Mouse (Mus musculus): ENCODE results near the gene Olfr1032. TPM values are rescaled to one million over a fixed set of nuclear protein-coding genes. Genes with fewer than 3 reads are reported as not detected.
"Not testable (repeated sequence)": the region's sequence is repeated elsewhere in the genome, so short reads cannot be mapped to it uniquely, and the experiment has no call there.

Olfr1032 gene
- total RNA-seq (2022) = not detected

DNA sequence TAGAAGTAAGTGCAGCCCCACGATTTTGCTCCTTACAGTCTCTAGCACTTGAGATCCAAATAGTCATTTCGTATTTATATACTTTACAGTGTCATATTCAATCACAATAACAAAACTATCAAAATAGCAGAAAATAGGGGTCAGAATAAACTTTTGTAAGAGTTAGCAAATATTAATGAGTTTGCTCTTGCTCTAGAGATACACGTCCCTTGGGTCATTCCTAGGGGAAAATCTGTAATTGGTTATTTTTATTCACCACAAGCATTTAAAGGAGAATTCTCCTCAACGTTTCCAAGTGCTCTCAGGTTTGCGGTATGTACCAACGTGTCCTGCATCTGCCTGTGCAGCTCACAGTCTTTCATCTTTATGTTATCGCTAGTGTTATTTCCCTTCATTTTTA, at the start of gene Olfr1032:
Gene Olfr1032 (plus strand): TSS at position 301 of the 400 bp plus-strand sequence.
- DNase-seq (ENCODE audit: low spot score in 2 of 2) = no peak

- no peak for DNase-seq (ENCODE audit: low spot score in 2 of 2)
Observed at GRCm38 (mm10) chr2:85973595-85973994, 31.7 kb upstream of the Olfr1032 start, which contains the start of gene Olfr1029. Gene Olfr1029, plus strand, starts transcription at chr2:85973895.

DNA sequence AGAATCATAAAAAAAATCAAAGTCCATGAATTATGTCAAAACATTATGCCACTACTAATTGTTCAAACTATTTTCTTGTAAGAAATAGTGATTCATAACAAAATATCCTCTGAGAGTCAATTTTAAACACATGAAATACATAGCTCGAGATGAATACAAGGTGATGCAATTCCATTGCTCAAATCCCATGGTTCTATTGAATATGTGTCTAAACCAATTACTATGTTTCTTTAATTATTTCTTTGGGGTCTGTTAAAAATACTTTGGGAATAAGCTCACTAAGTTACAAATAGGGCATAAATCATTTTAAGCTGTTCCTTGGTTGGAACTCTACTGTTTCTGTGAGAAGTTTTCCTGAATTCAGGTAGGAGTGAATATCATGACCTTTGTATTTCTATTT, 26.4 kb upstream of the Olfr1032 start, which contains the start of gene Olfr1030:
Gene Olfr1030 (plus strand): TSS at position 301 of the 400 bp plus-strand sequence.
- DNase-seq (ENCODE audit: low spot score in 2 of 2) = no peak

DNA sequence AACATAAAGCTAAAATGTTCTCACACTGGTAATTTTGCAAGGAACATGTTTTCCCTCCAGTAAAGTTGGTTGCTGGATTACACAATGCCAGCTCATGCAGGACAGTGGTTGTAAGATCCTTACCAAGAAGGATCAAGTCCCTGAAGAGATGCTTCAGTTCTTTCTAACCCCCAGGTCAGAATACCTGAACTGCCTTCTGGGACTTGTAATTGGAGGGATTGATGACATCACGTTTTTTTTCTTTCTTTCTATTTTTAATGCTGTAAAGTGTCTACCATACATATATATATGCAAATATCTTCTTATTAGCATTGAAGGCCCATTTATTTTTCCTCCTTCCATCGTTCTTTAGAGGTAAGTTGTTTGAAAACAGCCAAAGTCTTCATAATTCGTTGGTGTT, 15.3 kb upstream of the Olfr1032 start, which contains the start of gene Olfr1031:
Gene Olfr1031 (plus strand): TSS at position 301 of the 400 bp plus-strand sequence.
- no peak for DNase-seq (ENCODE audit: low spot score in 2 of 2)

- not testable (repeated sequence) for DNase-seq (ENCODE audit: low spot score in 2 of 2)
Observed at GRCm38 (mm10) chr2:86020406-86020805, 15.1 kb downstream of the Olfr1032 start, which contains the start of gene Olfr1033. Gene Olfr1033, plus strand, starts transcription at chr2:86020633.

- not testable (repeated sequence) for DNase-seq (ENCODE audit: low spot score in 2 of 2)
Observed at GRCm38 (mm10) chr2:86021518-86021917, 16.2 kb downstream of the Olfr1032 start.

GRCm38 (mm10) chr2:86045561-86045960, 40.2 kb downstream of the Olfr1032 start, which contains the start of gene Olfr1034:
Gene Olfr1034, plus strand, starts transcription at chr2:86045861.
- DNase-seq (ENCODE audit: low spot score in 2 of 2) = no peak

- not testable (repeated sequence) for DNase-seq (ENCODE audit: low spot score in 2 of 2)
Observed at GRCm38 (mm10) chr2:86050777-86051176, 45.4 kb downstream of the Olfr1032 start.

Other genes starting within 250 kb of the Olfr1032 start
- not detected for gene Olfr1012, start 242.8 kb upstream of the Olfr1032 start, total RNA-seq (2022)
- not detected for gene Olfr1013, start 238.4 kb upstream of the Olfr1032 start, total RNA-seq (2022)
- gene Olfr1014, start 232.8 kb upstream of the Olfr1032 start, total RNA-seq (2022) = not detected
- not detected for gene Olfr1015, start 223.5 kb upstream of the Olfr1032 start, total RNA-seq (2022)
- gene Olfr1016, start 203.0 kb upstream of the Olfr1032 start, total RNA-seq (2022) = not detected
- not detected for gene Olfr1018, start 187.1 kb upstream of the Olfr1032 start, total RNA-seq (2022)
- not detected for gene Olfr1019, start 160.1 kb upstream of the Olfr1032 start, total RNA-seq (2022)
- gene Olfr1020, start 158.5 kb upstream of the Olfr1032 start, total RNA-seq (2022) = not detected
- not detected for gene Olfr1022, start 136.9 kb upstream of the Olfr1032 start, total RNA-seq (2022)
- not detected for gene Olfr1023, start 119.9 kb upstream of the Olfr1032 start, total RNA-seq (2022)
- not detected for gene Olfr1024, start 100.5 kb upstream of the Olfr1032 start, total RNA-seq (2022)
- gene Olfr1025-ps1, start 90.3 kb upstream of the Olfr1032 start, total RNA-seq (2022) = not detected
- gene Olfr1026, start 84.0 kb upstream of the Olfr1032 start, total RNA-seq (2022) = not detected
- gene Olfr1028, start 55.1 kb upstream of the Olfr1032 start, total RNA-seq (2022) = not detected
- gene Olfr1029, start 31.6 kb upstream of the Olfr1032 start, total RNA-seq (2022) = not detected
- not detected for gene Olfr1030, start 26.3 kb upstream of the Olfr1032 start, total RNA-seq (2022)
- gene Olfr1031, start 15.2 kb upstream of the Olfr1032 start, total RNA-seq (2022) = not detected
- not detected for gene Olfr1033, start 15.1 kb downstream of the Olfr1032 start, total RNA-seq (2022)
- not detected for gene Olfr1034, start 40.3 kb downstream of the Olfr1032 start, total RNA-seq (2022)
- gene Olfr1036, start 68.5 kb downstream of the Olfr1032 start, total RNA-seq (2022) = not detected
- gene Olfr1037, start 81.8 kb downstream of the Olfr1032 start, total RNA-seq (2022) = not detected
- under 1 TPM in 1 of 4 experiments, not detected in 3; 0.11 TPM for gene Olfr1039, start 130.4 kb downstream of the Olfr1032 start, total RNA-seq (2022)
- gene Olfr1040, start 141.2 kb downstream of the Olfr1032 start, total RNA-seq (2022) = not detected
- not detected for gene Olfr1042, start 156.3 kb downstream of the Olfr1032 start, total RNA-seq (2022)
- not detected for gene Olfr1043, start 162.0 kb downstream of the Olfr1032 start, total RNA-seq (2022)
- not detected for gene Olfr1044, start 172.3 kb downstream of the Olfr1032 start, total RNA-seq (2022)
- gene Olfr52, start 180.1 kb downstream of the Olfr1032 start, total RNA-seq (2022) = not detected
- not detected for gene Olfr1045, start 197.5 kb downstream of the Olfr1032 start, total RNA-seq (2022)
- not detected for gene Olfr1046, start 213.8 kb downstream of the Olfr1032 start, total RNA-seq (2022)
- gene Olfr1047, start 225.9 kb downstream of the Olfr1032 start, total RNA-seq (2022) = not detected
- gene Olfr1048, start 234.7 kb downstream of the Olfr1032 start, total RNA-seq (2022) = not detected